Mouse (Mus musculus) erythroblast, embryonic 14.5 days (primary cell): ENCODE measurements around the gene Gprc5c.

Experiments used
- GATA1 ChIP-seq: IDR thresholded peaks from 2 replicates; pipeline ENCODE4 v1.6.1; 2012; ENCODE audit warnings: low read length, inconsistent platforms, mixed read lengths
- TAL1 ChIP-seq: IDR thresholded peaks from 3 replicates; pipeline ENCODE4 v1.6.1; 2012; ENCODE audit warnings: low read length, inconsistent platforms, mixed read lengths

DNA sequence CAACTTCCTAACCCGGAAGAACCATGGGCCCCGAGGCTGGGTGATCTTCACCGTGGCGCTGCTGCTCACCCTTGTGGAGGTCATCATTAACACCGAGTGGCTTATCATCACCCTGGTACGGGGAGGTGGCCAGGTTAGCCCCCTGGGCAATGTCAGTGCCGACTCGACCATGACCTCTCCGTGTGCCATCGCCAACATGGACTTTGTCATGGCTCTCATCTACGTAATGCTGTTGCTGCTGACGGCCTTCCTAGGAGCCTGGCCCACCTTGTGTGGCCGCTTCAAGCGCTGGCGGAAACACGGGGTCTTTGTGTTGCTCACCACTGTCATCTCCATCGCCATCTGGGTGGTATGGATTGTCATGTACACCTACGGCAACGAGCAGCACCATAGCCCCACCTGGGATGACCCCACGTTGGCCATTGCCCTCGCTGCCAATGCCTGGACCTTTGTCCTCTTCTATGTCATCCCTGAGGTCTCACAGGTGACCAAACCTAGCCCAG lies 13.0 kb downstream of the Gprc5c start:
- TF ChIP-seq GATA1 (no peak), TAL1 (no peak)
